Mouse (Mus musculus) 3T3-L1 (cell line): ENCODE results near the gene Herc3.
"Not testable (repeated sequence)": the region's sequence is repeated elsewhere in the genome, so short reads cannot be mapped to it uniquely, and the experiment has no call there.

ENCODE experiments used
- DNase-seq: peaks from one replicate; pipeline ENCODE4 v3.0.0-alpha.2; 2015; ENCODE audit warnings: low read depth, low spot score

Gene Herc3

GRCm38 (mm10) chr6:58831232-58832009 lies at the start of gene Herc3:
Gene Herc3 (plus strand): TSS chr6:58831465.
- peak; percentile 62 for DNase-seq

- DNase-seq: peak; percentile 83
Measured at GRCm38 (mm10) chr6:58801394-58801793, 29.9 kb upstream of the Herc3 start.

- no peak for DNase-seq
Measured at GRCm38 (mm10) chr6:58814381-58814780, 16.9 kb upstream of the Herc3 start.

GRCm38 (mm10) chr6:58817037-58817436 lies 14.2 kb upstream of the Herc3 start:
- DNase-seq: not testable (repeated sequence)

- no peak for DNase-seq
Measured at GRCm38 (mm10) chr6:58825619-58826018, 5.6 kb upstream of the Herc3 start.

- no peak for DNase-seq
Measured at GRCm38 (mm10) chr6:58826089-58826488, 5.2 kb upstream of the Herc3 start.

GRCm38 (mm10) chr6:58828582-58828981 lies 2.7 kb upstream of the Herc3 start:
- DNase-seq: peak; percentile 89

- DNase-seq: no peak
Measured at GRCm38 (mm10) chr6:58830840-58831231, 429 bp upstream of the Herc3 start.

- peak; percentile 59 for DNase-seq
Measured at GRCm38 (mm10) chr6:58832591-58833018, 1.3 kb downstream of the Herc3 start.

GRCm38 (mm10) chr6:58834470-58834869 lies 3.2 kb downstream of the Herc3 start:
- no peak for DNase-seq

- no peak for DNase-seq
Measured at GRCm38 (mm10) chr6:58835591-58835990, 4.3 kb downstream of the Herc3 start.

GRCm38 (mm10) chr6:58836476-58836875 lies 5.2 kb downstream of the Herc3 start:
- peak; percentile 69 for DNase-seq

GRCm38 (mm10) chr6:58837917-58838316 lies 6.7 kb downstream of the Herc3 start:
- no peak for DNase-seq

- peak; percentile 85 for DNase-seq
Measured at GRCm38 (mm10) chr6:58841208-58841607, 9.9 kb downstream of the Herc3 start.

- DNase-seq: peak; percentile 72
Measured at GRCm38 (mm10) chr6:58842186-58842585, 10.9 kb downstream of the Herc3 start.

- DNase-seq: no peak
Measured at GRCm38 (mm10) chr6:58843580-58843979, 12.3 kb downstream of the Herc3 start.

- no peak for DNase-seq
Measured at GRCm38 (mm10) chr6:58844188-58844822, 13.0 kb downstream of the Herc3 start.

- no peak for DNase-seq
Measured at GRCm38 (mm10) chr6:58846850-58847692, 15.8 kb downstream of the Herc3 start.

- peak; percentile 100 for DNase-seq
Measured at GRCm38 (mm10) chr6:58847836-58848235, 16.6 kb downstream of the Herc3 start.

GRCm38 (mm10) chr6:58849356-58849755 lies 18.1 kb downstream of the Herc3 start:
- DNase-seq: no peak

- no peak for DNase-seq
Measured at GRCm38 (mm10) chr6:58855676-58856367, 24.6 kb downstream of the Herc3 start.
